Mouse (Mus musculus) hindbrain, embryonic 12.5 days (tissue): ENCODE data around the gene Magi1. TPM values are rescaled to one million over a fixed set of nuclear protein-coding genes. Genes with fewer than 3 reads are reported as not detected.

ENCODE experiments used
- ATAC-seq: fragments of 200-750 bp; cut with Nextera tagmentation; 2 replicates; pipeline ENCODE4 v1.8.0; 2017; ENCODE audit warnings: moderate TSS enrichment; ENCODE audit not compliant: low FRiP score
- H3K27ac ChIP-seq: fragments of 300-500 bp; sonication (generic); 2 replicates; pipeline ENCODE4 v1.5.1; 2016; ENCODE audit warnings: mild to moderate bottlenecking
- H3K27me3 ChIP-seq: fragments of 300-500 bp; sonication (generic); 2 replicates; pipeline ENCODE4 v1.6.1; 2016; ENCODE audit warnings: mild to moderate bottlenecking
- H3K36me3 ChIP-seq: fragments of 300-500 bp; sonication (generic); 2 replicates; pipeline ENCODE4 v1.6.1; 2016; ENCODE audit warnings: mild to moderate bottlenecking
- H3K4me1 ChIP-seq: fragments of 300-500 bp; sonication (generic); 2 replicates; pipeline ENCODE4 v1.6.1; 2016
- H3K4me2 ChIP-seq: fragments of 300-500 bp; sonication (generic); replicated peaks from 2 replicates; pipeline ENCODE4 v1.6.1; 2016; ENCODE audit warnings: mild to moderate bottlenecking
- H3K4me3 ChIP-seq: fragments of 300-500 bp; sonication (generic); 2 replicates; pipeline ENCODE4 v1.5.1; 2016; ENCODE audit warnings: mild to moderate bottlenecking
- H3K9ac ChIP-seq: fragments of 300-500 bp; sonication (generic); 2 replicates; pipeline ENCODE4 v1.6.1; 2016; ENCODE audit warnings: mild to moderate bottlenecking, moderate library complexity
- H3K9me3 ChIP-seq: fragments of 300-500 bp; sonication (generic); replicated peaks from 2 replicates; pipeline ENCODE4 v1.6.1; 2016; ENCODE audit warnings: mild to moderate bottlenecking
- WGBS: fragments of 180-500 bp; shearing (Covaris S2); methylation state at CpG from one replicate; pipeline ENCODE4 v1.1.7; 2016; 5-methylcytosine and 5-hydroxymethylcytosine counted together
- polyA plus RNA-seq: library from polyadenylated mRNA; unstranded; fragments of >200 nt; fragmentation: Nextera tagmentation; extraction: Ambion mirVana; gene quantifications from 2 replicates; pipeline ENCODE4 v1.2.1, GENCODE M21; 2016

Gene Magi1
- polyA plus RNA-seq, 1 experiment from 2014 or later: 35.9 TPM

- Histone ChIP-seq H3K4me2 (no peak overlapping the region), H3K9ac (no peak overlapping the region), H3K36me3 (no peaks in the 10 kb centered on the region), H3K27me3 (no peaks in the 10 kb centered on the region), H3K9me3 (no peaks in the 10 kb centered on the region), H3K4me3 (no peak overlapping the region), H3K4me1 (peaks cover 19% of the 10 kb centered on the region; the same call in 1 of the 2 replicates), H3K27ac (no peak overlapping the region)
- no peak for ATAC-seq
- WGBS: 86% methylated on average over 8 of the region's 8 CpGs
These were observed 138.1 kb downstream of the Magi1 start for GRCm38 (mm10) chr6:94145430-94146205.

DNA sequence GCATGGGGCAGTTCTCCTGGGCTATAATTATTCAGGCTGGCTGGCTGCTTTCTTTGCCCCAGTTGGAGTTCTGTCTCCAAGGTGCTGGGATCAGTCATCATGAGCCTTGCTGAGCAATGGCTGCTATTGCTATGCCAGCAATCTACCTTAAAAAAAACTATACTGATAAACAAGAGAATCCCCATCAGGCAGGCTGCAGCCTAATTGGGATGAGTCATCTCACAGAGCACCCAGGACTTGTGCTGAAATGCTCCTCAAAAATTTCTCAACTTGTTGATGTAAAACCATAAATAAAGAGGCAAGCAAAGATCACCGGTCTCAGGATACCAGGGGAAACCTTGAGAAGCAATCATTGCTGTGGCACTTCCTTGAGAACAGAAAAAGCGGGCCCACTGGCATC, 141.2 kb downstream of the Magi1 start:
- H3K4me2 ChIP-seq: no peak overlapping the region
- no peak overlapping the region for H3K9ac ChIP-seq
- H3K27me3 ChIP-seq: no peaks in the 10 kb centered on the region
- peaks cover 11% of the 10 kb centered on the region; the same call in 1 of the 2 replicates for H3K4me1 ChIP-seq
- H3K4me3 ChIP-seq: no peak overlapping the region
- no peak overlapping the region for H3K27ac ChIP-seq
- no peaks in the 10 kb centered on the region for H3K36me3 ChIP-seq
- ATAC-seq: no peak
- WGBS: 100% methylated on average over 2 of the region's 2 CpGs
- H3K9me3 ChIP-seq: no peaks in the 10 kb centered on the region

- no peaks in the 10 kb centered on the region for H3K27me3 ChIP-seq
- H3K4me1 ChIP-seq: peaks cover 10% of the 10 kb centered on the region; the same call in 1 of the 2 replicates
- no peak overlapping the region for H3K4me2 ChIP-seq
- WGBS: 71% methylated on average over 2 of the region's 2 CpGs
- no peak for ATAC-seq
- no peaks in the 10 kb centered on the region for H3K36me3 ChIP-seq
- H3K9ac ChIP-seq: no peak overlapping the region
- H3K4me3 ChIP-seq: no peak overlapping the region
- H3K27ac ChIP-seq: no peak overlapping the region
- no peaks in the 10 kb centered on the region for H3K9me3 ChIP-seq
These were observed 142.2 kb downstream of the Magi1 start for GRCm38 (mm10) chr6:94141496-94141895.

GRCm38 (mm10) chr6:94139952-94140414, 143.7 kb downstream of the Magi1 start:
- Histone ChIP-seq H3K27me3 (no peaks in the 10 kb centered on the region), H3K4me3 (no peak overlapping the region), H3K9me3 (no peaks in the 10 kb centered on the region), H3K27ac (no peak overlapping the region), H3K9ac (no peak overlapping the region), H3K36me3 (no peaks in the 10 kb centered on the region), H3K4me2 (no peak overlapping the region), H3K4me1 (peaks cover 8% of the 10 kb centered on the region; the same call in 1 of the 2 replicates)
- no peak for ATAC-seq
- 90% methylated on average over 3 of the region's 3 CpGs for WGBS

DNA sequence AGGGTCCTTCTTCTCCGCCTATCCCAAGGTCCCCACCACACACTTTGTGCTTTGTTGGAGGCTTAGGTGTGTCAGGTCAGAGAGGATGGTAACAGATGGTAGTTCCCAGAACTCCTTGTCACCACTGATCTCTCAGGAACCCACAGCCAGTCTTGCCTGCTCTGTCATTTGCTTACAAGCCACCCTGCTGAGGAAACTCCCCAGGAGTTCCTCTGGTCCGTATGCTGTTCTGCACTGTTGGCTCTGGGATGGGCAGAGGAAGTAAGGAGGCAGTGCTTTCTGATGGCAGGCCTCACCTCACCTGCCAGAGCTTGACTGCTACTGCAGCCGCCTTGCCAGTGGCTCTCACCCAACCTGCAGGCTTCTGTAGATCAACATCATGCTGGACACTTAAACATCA, 147.0 kb downstream of the Magi1 start:
- ATAC-seq: no peak
- no peak overlapping the region for H3K27ac ChIP-seq
- no peak overlapping the region for H3K4me2 ChIP-seq
- H3K9me3 ChIP-seq: no peaks in the 10 kb centered on the region
- H3K9ac ChIP-seq: no peak overlapping the region
- peaks cover 23% of the 10 kb centered on the region for H3K4me1 ChIP-seq
- H3K27me3 ChIP-seq: no peaks in the 10 kb centered on the region
- 71% methylated on average over 3 of the region's 3 CpGs for WGBS
- H3K4me3 ChIP-seq: no peak overlapping the region
- H3K36me3 ChIP-seq: no peaks in the 10 kb centered on the region

GRCm38 (mm10) chr6:94134159-94134558, 149.6 kb downstream of the Magi1 start:
- no peak for ATAC-seq
- peaks cover 22% of the 10 kb centered on the region for H3K4me1 ChIP-seq
- H3K27me3 ChIP-seq: no peaks in the 10 kb centered on the region
- H3K4me2 ChIP-seq: no peak overlapping the region
- 44% methylated on average over 5 of the region's 5 CpGs for WGBS
- no peak overlapping the region for H3K9ac ChIP-seq
- no peak overlapping the region for H3K4me3 ChIP-seq
- no peak overlapping the region for H3K27ac ChIP-seq
- no peaks in the 10 kb centered on the region for H3K36me3 ChIP-seq
- no peaks in the 10 kb centered on the region for H3K9me3 ChIP-seq

- Histone ChIP-seq H3K4me3 (no peak overlapping the region), H3K4me1 (peaks cover 25% of the 10 kb centered on the region), H3K4me2 (no peak overlapping the region), H3K27ac (0 out of 2 replicates have a peak overlapping the region, but pooled peaks have one; percentile 0), H3K9ac (no peak overlapping the region), H3K36me3 (no peaks in the 10 kb centered on the region), H3K27me3 (no peaks in the 10 kb centered on the region), H3K9me3 (no peaks in the 10 kb centered on the region)
- peak; percentile 40; the same call in 1 of the 2 replicates for ATAC-seq
- 45% methylated on average over 4 of the region's 4 CpGs for WGBS
These were observed 151.7 kb downstream of the Magi1 start for GRCm38 (mm10) chr6:94131999-94132398.

GRCm38 (mm10) chr6:94130389-94130788, 153.3 kb downstream of the Magi1 start:
- WGBS: 90% methylated on average over 5 of the region's 5 CpGs
- no peak for ATAC-seq

GRCm38 (mm10) chr6:94126763-94127162, 157.0 kb downstream of the Magi1 start:
- no peaks in the 10 kb centered on the region for H3K27me3 ChIP-seq
- WGBS: 91% methylated on average over 4 of the region's 4 CpGs
- H3K9me3 ChIP-seq: no peaks in the 10 kb centered on the region
- no peak overlapping the region for H3K4me3 ChIP-seq
- no peak for ATAC-seq
- H3K4me1 ChIP-seq: peaks cover 10% of the 10 kb centered on the region
- H3K36me3 ChIP-seq: no peaks in the 10 kb centered on the region
- no peak overlapping the region for H3K27ac ChIP-seq
- no peak overlapping the region for H3K9ac ChIP-seq
- no peak overlapping the region for H3K4me2 ChIP-seq

More at GRCm38 (mm10) chr6:94130389-94130788, 153.3 kb downstream of the Magi1 start:
- no peaks in the 10 kb centered on the region for H3K27me3 ChIP-seq
- no peak overlapping the region for H3K4me2 ChIP-seq
- no peaks in the 10 kb centered on the region for H3K36me3 ChIP-seq
- peaks cover 22% of the 10 kb centered on the region for H3K4me1 ChIP-seq
- no peak overlapping the region for H3K4me3 ChIP-seq
- H3K9me3 ChIP-seq: no peaks in the 10 kb centered on the region
- H3K27ac ChIP-seq: no peak overlapping the region
- no peak overlapping the region for H3K9ac ChIP-seq

DNA sequence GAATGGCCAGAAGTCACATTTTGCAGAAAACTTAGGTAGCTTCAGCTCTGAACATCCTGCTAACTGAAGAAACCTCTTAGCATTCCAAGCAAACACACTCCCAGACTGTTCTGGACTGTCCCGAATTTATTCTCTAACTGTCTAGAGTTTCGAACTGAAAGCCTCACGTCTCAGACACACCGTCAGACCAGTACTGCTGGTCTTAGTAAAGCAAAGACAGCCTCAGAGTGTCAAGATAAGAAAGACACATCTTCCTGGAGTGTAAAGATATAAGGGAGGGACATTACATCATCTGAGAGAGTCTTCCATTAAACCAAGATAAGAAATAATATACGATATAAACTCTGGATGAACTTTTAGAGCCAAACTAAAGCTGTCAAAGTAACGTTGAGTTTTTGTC, 158.6 kb downstream of the Magi1 start:
- Histone ChIP-seq H3K27ac (no peak overlapping the region), H3K4me3 (no peak overlapping the region), H3K27me3 (no peaks in the 10 kb centered on the region), H3K36me3 (no peaks in the 10 kb centered on the region), H3K4me1 (peaks cover 8% of the 10 kb centered on the region; the same call in 1 of the 2 replicates), H3K9ac (no peak overlapping the region), H3K9me3 (no peaks in the 10 kb centered on the region), H3K4me2 (no peak overlapping the region)
- ATAC-seq: no peak
- 76% methylated on average over 6 of the region's 6 CpGs for WGBS

- WGBS: 83% methylated on average over 2 of the region's 2 CpGs
- no peak overlapping the region for H3K4me3 ChIP-seq
- peaks cover 8% of the 10 kb centered on the region; the same call in 1 of the 2 replicates for H3K4me1 ChIP-seq
- H3K36me3 ChIP-seq: no peaks in the 10 kb centered on the region
- H3K9ac ChIP-seq: no peak overlapping the region
- H3K9me3 ChIP-seq: no peaks in the 10 kb centered on the region
- ATAC-seq: no peak
- H3K4me2 ChIP-seq: no peak overlapping the region
- H3K27me3 ChIP-seq: no peaks in the 10 kb centered on the region
- no peak overlapping the region for H3K27ac ChIP-seq
These were observed 159.4 kb downstream of the Magi1 start for GRCm38 (mm10) chr6:94124279-94124678.

DNA sequence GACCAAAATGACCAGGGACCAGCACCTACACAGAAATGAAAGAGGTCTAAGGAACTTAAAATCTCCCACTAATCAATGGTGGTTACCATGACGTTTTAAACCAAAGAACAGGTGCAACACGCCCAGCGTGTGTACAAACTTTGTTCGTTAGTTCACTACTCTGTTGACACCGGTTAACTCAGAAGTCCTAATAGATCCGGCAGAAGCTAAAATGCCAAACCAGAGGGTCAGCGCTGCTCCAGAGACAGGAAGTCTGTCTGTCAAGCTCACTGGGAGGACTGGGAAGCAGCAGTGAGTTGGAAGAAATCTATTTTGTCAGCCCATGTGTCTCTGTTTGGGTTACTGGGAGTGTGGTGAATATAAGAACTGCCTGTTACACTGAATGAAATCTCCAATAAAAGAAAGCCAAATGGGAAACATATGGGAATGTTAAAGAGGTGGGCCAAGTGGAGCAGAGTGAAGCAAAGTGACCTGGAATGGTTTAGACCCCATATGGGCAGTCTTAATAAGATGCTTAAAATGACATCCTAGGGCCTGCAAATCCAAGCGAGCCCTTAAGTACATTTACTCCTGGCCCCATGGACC, 161.1 kb downstream of the Magi1 start:
- WGBS: 72% methylated on average over 8 of the region's 8 CpGs
- Histone ChIP-seq H3K27ac (no peak overlapping the region), H3K9ac (no peak overlapping the region), H3K36me3 (no peaks in the 10 kb centered on the region), H3K4me3 (no peak overlapping the region), H3K4me2 (no peak overlapping the region), H3K9me3 (no peaks in the 10 kb centered on the region), H3K27me3 (no peaks in the 10 kb centered on the region), H3K4me1 (peaks cover 5% of the 10 kb centered on the region; the same call in 1 of the 2 replicates)
- no peak for ATAC-seq
